Mouse (Mus musculus) ES-E14 (cell line): ENCODE measurements around the gene Snx12. TPM values are rescaled to one million over a fixed set of nuclear protein-coding genes. Genes with fewer than 3 reads are reported as not detected.

Experiments
- DNase-seq: peaks from one replicate; pipeline ENCODE4 v3.0.0-alpha.2; 2013; ENCODE audit warnings: low read depth, low spot score
- H3K27ac ChIP-seq: 2 replicates; pipeline ENCODE4 v1.5.1; 2012; ENCODE audit warnings: low read depth, mild to moderate bottlenecking, low read length, moderate library complexity, mixed read lengths; ENCODE audit not compliant: poor library complexity, insufficient read depth, severe bottlenecking
- H3K36me3 ChIP-seq: 2 replicates; pipeline ENCODE4 v1.6.1; 2012; ENCODE audit warnings: mild to moderate bottlenecking, low read length, moderate library complexity, mixed read lengths; ENCODE audit not compliant: control insufficient read depth, poor library complexity, insufficient read depth, severe bottlenecking
- H3K4me1 ChIP-seq, 2 experiments: fragments of 150-350 bp in 1 of 2; sonication (generic) in 1 of 2; 2 replicates each; pipeline ENCODE4 v1.6.1; 2012; ENCODE audit warnings: low read length in 2 of 2, mild to moderate bottlenecking in 1 of 2, mixed read lengths in 1 of 2; ENCODE audit not compliant: control insufficient read depth in 2 of 2, insufficient read depth in 2 of 2, poor library complexity in 1 of 2
- H3K4me3 ChIP-seq, 2 experiments: fragments of 150-350 bp in 1 of 2; sonication (generic) in 1 of 2; 2 replicates each; pipeline ENCODE4 v1.5.1; 2012; ENCODE audit warnings: low read length in 2 of 2, low read depth in 1 of 2, mild to moderate bottlenecking in 1 of 2, mixed read lengths in 1 of 2; ENCODE audit not compliant: insufficient read depth in 1 of 2, poor library complexity in 1 of 2, severe bottlenecking in 1 of 2
- H3K9ac ChIP-seq: 2 replicates; pipeline ENCODE4 v1.6.1; 2012; ENCODE audit warnings: low read depth, mild to moderate bottlenecking, low read length, mixed read lengths; ENCODE audit not compliant: poor library complexity, insufficient read depth, severe bottlenecking
- H3K9me3 ChIP-seq: fragments of 150-350 bp; sonication (generic); 2 replicates; pipeline ENCODE4 v1.6.1; 2012; ENCODE audit warnings: low read depth, mild to moderate bottlenecking, low read length; ENCODE audit not compliant: control insufficient read depth, insufficient read depth
- CHD2 ChIP-seq: IDR thresholded peaks from 2 replicates; pipeline ENCODE4 v1.6.1; 2014; ENCODE audit warnings: mild to moderate bottlenecking, low read depth, low read length, inconsistent platforms
- HCFC1 ChIP-seq: IDR thresholded peaks from 2 replicates; pipeline ENCODE4 v1.6.1; 2012; ENCODE audit warnings: low read length, inconsistent platforms, borderline replicate concordance; ENCODE audit not compliant: insufficient read depth
- MAFK ChIP-seq: IDR thresholded peaks from 2 replicates; pipeline ENCODE4 v1.6.1; 2014; ENCODE audit warnings: mild to moderate bottlenecking, low read depth, low read length, inconsistent platforms; ENCODE audit not compliant: insufficient read depth
- ZC3H11A ChIP-seq: IDR thresholded peaks from 2 replicates; pipeline ENCODE4 v1.6.1; 2012; ENCODE audit warnings: low read depth, mild to moderate bottlenecking, inconsistent platforms, low read length, borderline replicate concordance
- ZNF384 ChIP-seq: IDR thresholded peaks from 2 replicates; pipeline ENCODE4 v1.6.1; 2012; ENCODE audit warnings: low read depth, low read length, inconsistent platforms
- in situ Hi-C, 2 experiments: fragments of 600-800 bp; cut with MboI; formaldehyde crosslinking; loops; one replicate each; pipeline ENCODE4 v1.15.1; 2025; ENCODE audit warnings: low sequenced_read_pairs in 2 of 2, inconsistent platforms in 1 of 2; ENCODE audit not compliant: unreplicated experiment in 2 of 2
- total RNA-seq: library from RNA; depleted of rRNA; stranded (reverse); fragments of 300-350 nt; gene quantifications from 2 replicates; pipeline ENCODE4 v1.2.3, GENCODE M21; 2012

The Snx12 gene
- total RNA-seq, 1 experiment: 34.8 TPM

- in situ Hi-C loops: loop anchor here (10.0 to 25.0 kb wide), 2 partner anchors 204 to 206 kb away; no protein-coding TSS in a partner anchor
These were observed 91.4 kb downstream of the Snx12 start for GRCm38 (mm10) chrX:101131001-101131400.

GRCm38 (mm10) chrX:101128559-101128958 lies 93.8 kb downstream of the Snx12 start:
- Histone ChIP-seq H3K4me1 (no peaks in the 10 kb centered on the region), H3K9me3 (no peaks in the 10 kb centered on the region), H3K36me3 (no peaks in the 10 kb centered on the region), H3K4me3 (no peak overlapping the region), H3K9ac (no peak overlapping the region), H3K27ac (no peak overlapping the region)
- no peak for DNase-seq
- in situ Hi-C loops: loop anchor here in 1 of 2 experiments (25.0 kb wide), 1 partner anchor 209 kb away; no protein-coding TSS in a partner anchor
- TF ChIP-seq CHD2 (no peak), MAFK (no peak)

More at GRCm38 (mm10) chrX:101131001-101131400, 91.4 kb downstream of the Snx12 start:
- peak; percentile 40 for DNase-seq
- no peak overlapping the region for H3K4me3 ChIP-seq
- no peaks in the 10 kb centered on the region for H3K36me3 ChIP-seq
- H3K9ac ChIP-seq: no peak overlapping the region
- H3K4me1 ChIP-seq: no peaks in the 10 kb centered on the region
- TF ChIP-seq HCFC1 (no peak), ZC3H11A (no peak), CHD2 (no peak), MAFK (no peak), ZNF384 (no peak)
- no peak overlapping the region for H3K27ac ChIP-seq
- no peaks in the 10 kb centered on the region for H3K9me3 ChIP-seq

- no peaks in the 10 kb centered on the region for H3K4me1 ChIP-seq
- in situ Hi-C loops: loop anchor here in 1 of 2 experiments (25.0 kb wide), 1 partner anchor 210 kb away; no protein-coding TSS in a partner anchor
- TF ChIP-seq ZC3H11A (no peak), CHD2 (no peak), HCFC1 (no peak), ZNF384 (no peak), MAFK (no peak)
These were observed 95.4 kb downstream of the Snx12 start for GRCm38 (mm10) chrX:101126977-101127376.

GRCm38 (mm10) chrX:101126474-101126955 lies 95.8 kb downstream of the Snx12 start:
- in situ Hi-C loops: loop anchor here in 1 of 2 experiments (25.0 kb wide), 1 partner anchor 211 kb away; no protein-coding TSS in a partner anchor
- DNase-seq: no peak
- Histone ChIP-seq H3K27ac (no peak overlapping the region), H3K4me1 (no peaks in the 10 kb centered on the region), H3K36me3 (no peaks in the 10 kb centered on the region), H3K4me3 (no peak overlapping the region), H3K9me3 (no peaks in the 10 kb centered on the region), H3K9ac (no peak overlapping the region)
- no peak for TF ChIP-seq CHD2
- no peak for TF ChIP-seq HCFC1
- no peak for TF ChIP-seq ZC3H11A
- TF ChIP-seq ZNF384: no peak

More at GRCm38 (mm10) chrX:101126977-101127376, 95.4 kb downstream of the Snx12 start:
- Histone ChIP-seq H3K36me3 (no peaks in the 10 kb centered on the region), H3K27ac (no peak overlapping the region), H3K4me3 (no peak overlapping the region), H3K9me3 (no peaks in the 10 kb centered on the region), H3K9ac (no peak overlapping the region)
- DNase-seq: no peak

GRCm38 (mm10) chrX:101120546-101120945 lies 101.8 kb downstream of the Snx12 start:
- Histone ChIP-seq H3K9ac (no peak overlapping the region), H3K36me3 (no peaks in the 10 kb centered on the region), H3K9me3 (no peaks in the 10 kb centered on the region), H3K4me3 (no peak overlapping the region), H3K4me1 (no peaks in the 10 kb centered on the region), H3K27ac (no peak overlapping the region)
- TF ChIP-seq MAFK (no peak), HCFC1 (no peak), ZC3H11A (no peak)
- in situ Hi-C loops: no loop called here
- DNase-seq: no peak
